Mouse (Mus musculus) urinary bladder, postnatal 36 days (tissue): Measurements from ENCODE around the gene Clptm1.
"Not testable (repeated sequence)": the region's sequence is repeated elsewhere in the genome, so short reads cannot be mapped to it uniquely, and the experiment has no call there.

ENCODE experiments used
- DNase-seq, 2 experiments: peaks; one replicate each; pipeline ENCODE4 v3.0.0; 2022; ENCODE audit warnings: low spot score in 2 of 2, mixed read lengths in 1 of 2

Gene Clptm1

GRCm38 (mm10) chr7:19691873-19692865 lies 27.3 kb upstream of the Clptm1 start, which contains the start of gene Apoc1:
TSS of gene Apoc1 (minus strand) at chr7:19692660.
- peak in 1 of 2 experiments; percentile 62 for DNase-seq

- DNase-seq, result no peak
These were observed 26.6 kb upstream of the Clptm1 start for GRCm38 (mm10) chr7:19691434-19691833.

GRCm38 (mm10) chr7:19690845-19691244 lies 26.0 kb upstream of the Clptm1 start:
- no peak for DNase-seq

- DNase-seq, result no peak
These were observed 23.8 kb upstream of the Clptm1 start for GRCm38 (mm10) chr7:19688611-19689010.

GRCm38 (mm10) chr7:19688101-19688500 lies 23.3 kb upstream of the Clptm1 start:
- no peak for DNase-seq

- DNase-seq, result not testable (repeated sequence)
These were observed 22.2 kb upstream of the Clptm1 start for GRCm38 (mm10) chr7:19686927-19687583.

GRCm38 (mm10) chr7:19686521-19686920 lies 21.7 kb upstream of the Clptm1 start:
- no peak for DNase-seq

- no peak for DNase-seq
These were observed 20.5 kb upstream of the Clptm1 start for GRCm38 (mm10) chr7:19685374-19685773.

GRCm38 (mm10) chr7:19683771-19684201 lies 19.0 kb upstream of the Clptm1 start:
- no peak for DNase-seq

- no peak for DNase-seq
These were observed 18.1 kb upstream of the Clptm1 start for GRCm38 (mm10) chr7:19682979-19683378.

GRCm38 (mm10) chr7:19681202-19681694 lies 16.4 kb upstream of the Clptm1 start, which contains the start of the genes Gm44805 and Apoc4:
TSS of gene Gm44805 (minus strand) at chr7:19681423.
TSS of gene Apoc4 (minus strand) at chr7:19681479.
- no peak for DNase-seq

- DNase-seq, result no peak
These were observed 15.9 kb upstream of the Clptm1 start for GRCm38 (mm10) chr7:19680702-19681101.

GRCm38 (mm10) chr7:19678901-19679300 lies 14.1 kb upstream of the Clptm1 start:
- DNase-seq, result no peak

- DNase-seq, result no peak
These were observed 13.0 kb upstream of the Clptm1 start, which contains the start of gene Apoc2 for GRCm38 (mm10) chr7:19677872-19678271. TSS of gene Apoc2 (minus strand) at chr7:19677941.

GRCm38 (mm10) chr7:19676662-19677061 lies 11.8 kb upstream of the Clptm1 start:
- DNase-seq, result no peak

GRCm38 (mm10) chr7:19675824-19676223 lies 11.0 kb upstream of the Clptm1 start:
- DNase-seq, result no peak

GRCm38 (mm10) chr7:19673083-19673699 lies 8.4 kb upstream of the Clptm1 start:
- no peak for DNase-seq

GRCm38 (mm10) chr7:19671511-19671910 lies 6.7 kb upstream of the Clptm1 start:
- DNase-seq, result no peak

GRCm38 (mm10) chr7:19668947-19669721 lies 4.3 kb upstream of the Clptm1 start:
- DNase-seq, result peak; percentile 81 to 89

- DNase-seq, result no peak
These were observed 2.6 kb upstream of the Clptm1 start for GRCm38 (mm10) chr7:19667434-19667833.

GRCm38 (mm10) chr7:19666750-19667149 lies 1.9 kb upstream of the Clptm1 start:
- DNase-seq, result no peak
